Mouse (Mus musculus) C2C12 (cell line): ENCODE results near the gene Cfap74. TPM values are rescaled to one million over a fixed set of nuclear protein-coding genes. Genes with fewer than 3 reads are reported as not detected.
"Not testable (repeated sequence)": the region's sequence is repeated elsewhere in the genome, so short reads cannot be mapped to it uniquely, and the experiment has no call there.

Experiments used
- H3K27me3 ChIP-seq: one replicate; pipeline ENCODE4 v1.6.1; 2011; ENCODE audit not compliant: control insufficient read depth, insufficient read depth, insufficient read length
- H3K36me3 ChIP-seq: one replicate; pipeline ENCODE4 v1.6.1; 2011; ENCODE audit not compliant: control insufficient read depth, insufficient read depth
- H3K4me3 ChIP-seq: one replicate; pipeline ENCODE4 v1.5.1; 2011; ENCODE audit warnings: mild to moderate bottlenecking, control low read depth; ENCODE audit not compliant: poor library complexity, insufficient read depth, severe bottlenecking
- H3K79me2 ChIP-seq: one replicate; pipeline ENCODE4 v1.6.1; 2011; ENCODE audit not compliant: control insufficient read depth, insufficient read depth
- H3K79me3 ChIP-seq: one replicate; pipeline ENCODE4 v1.6.1; 2011; ENCODE audit warnings: low read depth, control low read depth
- H3ac ChIP-seq: one replicate; pipeline ENCODE3; 2011; ENCODE audit warnings: low read depth; ENCODE audit not compliant: control insufficient read depth, insufficient read length
- CEBPB ChIP-seq: IDR thresholded peaks from one replicate; pipeline ENCODE4 v1.6.1; 2011; ENCODE audit warnings: low read depth, mild to moderate bottlenecking, control low read depth, moderate library complexity
- CTCF ChIP-seq: IDR thresholded peaks from one replicate; pipeline ENCODE4 v1.5.1; 2011; ENCODE audit not compliant: control insufficient read depth, insufficient read depth, insufficient read length
- FOSL1 ChIP-seq: IDR thresholded peaks from one replicate; pipeline ENCODE4 v1.8.0; 2011; ENCODE audit warnings: mild to moderate bottlenecking, low read length; ENCODE audit not compliant: poor library complexity, insufficient read depth, severe bottlenecking
- MAX ChIP-seq: IDR thresholded peaks from one replicate; pipeline ENCODE4 v1.6.1; 2011; ENCODE audit warnings: mild to moderate bottlenecking, control low read depth
- MYOD1 ChIP-seq: IDR thresholded peaks from one replicate; pipeline ENCODE4 v1.6.1; 2011; ENCODE audit warnings: low read depth; ENCODE audit not compliant: control insufficient read depth, insufficient read length
- MYOG ChIP-seq: IDR thresholded peaks from one replicate; pipeline ENCODE4 v1.6.1; 2011; ENCODE audit not compliant: control insufficient read depth, insufficient read length; ENCODE audit errors: extremely low read depth
- USF1 ChIP-seq: IDR thresholded peaks from one replicate; pipeline ENCODE4 v1.6.1; 2011; ENCODE audit warnings: low read depth, mild to moderate bottlenecking, control low read depth, moderate library complexity
- polyA plus RNA-seq: library from polyadenylated mRNA; unstranded; fragments of >200 nt; fragmentation: generic; extraction: Trizol; gene quantifications from one replicate; pipeline ENCODE4 v1.2.1, GENCODE M21; 2012; ENCODE audit warnings: missing spikeins

Cfap74 gene
- polyA plus RNA-seq, 1 experiment = 0.90 TPM

- no peak for TF ChIP-seq USF1
- TF ChIP-seq MYOD1 = no peak
- no peak for TF ChIP-seq FOSL1
- no peak for TF ChIP-seq CEBPB
- no peak for TF ChIP-seq CTCF
- no peak for TF ChIP-seq MAX
- TF ChIP-seq MYOG = no peak
Measured at GRCm38 (mm10) chr4:155414656-155415235, 5.8 kb downstream of the Cfap74 start.

GRCm38 (mm10) chr4:155420137-155420536, 11.1 kb downstream of the Cfap74 start:
- Histone ChIP-seq H3ac (no peak overlapping the region), H3K36me3 (no peaks in the 10 kb centered on the region), H3K79me3 (no peaks in the 10 kb centered on the region), H3K27me3 (peaks cover 29% of the 10 kb centered on the region), H3K4me3 (no peak overlapping the region), H3K79me2 (no peaks in the 10 kb centered on the region)
- TF ChIP-seq MYOD1 (no peak), USF1 (no peak), FOSL1 (no peak), MYOG (no peak), MAX (no peak), CTCF (no peak), CEBPB (no peak)

More at GRCm38 (mm10) chr4:155414656-155415235, 5.8 kb downstream of the Cfap74 start:
- no peaks in the 10 kb centered on the region for H3K79me2 ChIP-seq
- no peaks in the 10 kb centered on the region for H3K79me3 ChIP-seq
- no peak overlapping the region for H3K4me3 ChIP-seq
- no peak overlapping the region for H3ac ChIP-seq
- H3K36me3 ChIP-seq = no peaks in the 10 kb centered on the region
- peaks cover 10% of the 10 kb centered on the region for H3K27me3 ChIP-seq

GRCm38 (mm10) chr4:155421412-155422370, 12.7 kb downstream of the Cfap74 start:
- not testable (repeated sequence) for H3K4me3 ChIP-seq, H3ac ChIP-seq, H3K79me3 ChIP-seq, H3K79me2 ChIP-seq, H3K36me3 ChIP-seq
- peaks cover 45% of the 10 kb centered on the region for H3K27me3 ChIP-seq

DNA sequence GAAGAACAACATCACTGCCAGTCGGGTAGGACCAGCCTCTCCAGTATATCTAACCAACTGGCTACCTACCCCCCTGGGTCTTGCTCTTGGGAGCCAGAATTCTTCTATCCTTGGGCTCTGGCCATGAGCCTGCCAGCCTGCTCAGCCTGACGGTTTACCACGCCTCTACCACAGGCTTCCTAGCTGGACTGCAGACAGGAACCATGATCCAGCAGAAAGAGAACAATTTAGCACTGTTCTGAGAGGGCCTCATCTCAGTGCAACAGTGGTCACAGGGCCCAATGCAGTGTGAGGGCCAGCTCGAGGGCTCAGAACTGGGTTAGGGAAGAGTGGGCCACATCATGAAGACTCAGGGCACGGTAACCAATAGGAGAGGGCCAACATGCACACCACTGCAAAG, 15.0 kb downstream of the Cfap74 start:
- H3K79me2 ChIP-seq = no peaks in the 10 kb centered on the region
- peaks cover 66% of the 10 kb centered on the region for H3K27me3 ChIP-seq
- no peaks in the 10 kb centered on the region for H3K36me3 ChIP-seq
- no peak overlapping the region for H3K4me3 ChIP-seq
- H3K79me3 ChIP-seq = no peaks in the 10 kb centered on the region
- no peak overlapping the region for H3ac ChIP-seq
- TF ChIP-seq FOSL1 = no peak
- TF ChIP-seq CEBPB = no peak
- no peak for TF ChIP-seq CTCF
- no peak for TF ChIP-seq MYOG
- no peak for TF ChIP-seq MAX
- no peak for TF ChIP-seq USF1
- TF ChIP-seq MYOD1 = no peak

GRCm38 (mm10) chr4:155426272-155426671, 17.3 kb downstream of the Cfap74 start:
- H3K79me2 ChIP-seq = no peaks in the 10 kb centered on the region
- H3K4me3 ChIP-seq = no peak overlapping the region
- no peaks in the 10 kb centered on the region for H3K36me3 ChIP-seq
- H3ac ChIP-seq = no peak overlapping the region
- H3K79me3 ChIP-seq = no peaks in the 10 kb centered on the region
- TF ChIP-seq USF1 (no peak), MAX (no peak), MYOD1 (no peak), FOSL1 (no peak), MYOG (no peak), CEBPB (no peak), CTCF (no peak)
- peaks cover 70% of the 10 kb centered on the region for H3K27me3 ChIP-seq

- H3K27me3 ChIP-seq = peaks cover 67% of the 10 kb centered on the region
Measured at GRCm38 (mm10) chr4:155428442-155428841, 19.5 kb downstream of the Cfap74 start.

More at GRCm38 (mm10) chr4:155428442-155428841, 19.5 kb downstream of the Cfap74 start:
- Histone ChIP-seq H3K4me3 (no peak overlapping the region), H3ac (no peak overlapping the region), H3K79me3 (no peaks in the 10 kb centered on the region), H3K36me3 (no peaks in the 10 kb centered on the region), H3K79me2 (no peaks in the 10 kb centered on the region)
- TF ChIP-seq FOSL1 (no peak), CEBPB (no peak), MYOG (no peak), USF1 (no peak), CTCF (no peak)
